21 mouse cellular contexts compared by ENCODE assay signal in genomic region chr6:24667829-24668228, GRCm38 (mm10).
"Had no signal": no experiment of that assay in that cellular context is flagged by ENCODE, and none has a peak within 500 bp of the region (broad histone marks: within the 10 kb centered on the region; RNA-seq: fewer than 3 reads in every experiment).

No protein-coding gene starts in this region.

- H3K9me3 ChIP-seq: heart, embryonic 12.5 days; hindbrain, embryonic 13.5 days; hindbrain, embryonic 15.5 days; limb, embryonic 13.5 days; limb, embryonic 15.5 days had no signal

- H3K4me3 ChIP-seq: heart, adult 2 months; heart, embryonic 12.5 days; hindbrain, embryonic 13.5 days; hindbrain, embryonic 15.5 days; limb, embryonic 13.5 days; limb, embryonic 15.5 days had no signal

- DNase-seq: forebrain, postnatal 0 days; gastrocnemius, postnatal 14 days; gastrocnemius, postnatal 36 days; heart, adult 11 months; heart, adult 2 months; heart, postnatal 14 days; heart, postnatal 36 days; kidney, adult 18-20 months; kidney, adult 8-10 months; kidney, postnatal 10 days; kidney, postnatal 25 days; layer of hippocampus, adult 9-11 months; layer of hippocampus, postnatal 36 days; left cerebral cortex, postnatal 4 days had no signal

- H3K4me2 ChIP-seq: heart, embryonic 12.5 days; hindbrain, embryonic 13.5 days; hindbrain, embryonic 15.5 days; limb, embryonic 13.5 days; limb, embryonic 15.5 days had no signal

- H3K27me3 ChIP-seq: heart, embryonic 12.5 days; hindbrain, embryonic 13.5 days; hindbrain, embryonic 15.5 days; limb, embryonic 13.5 days; limb, embryonic 15.5 days had no signal

- ATAC-seq: forebrain, postnatal 0 days; hindbrain, postnatal 0 days; intestine, embryonic 16.5 days had no signal

- H3K9ac ChIP-seq: forebrain, postnatal 0 days; heart, embryonic 12.5 days; hindbrain, embryonic 13.5 days; hindbrain, embryonic 15.5 days; limb, embryonic 13.5 days; limb, embryonic 15.5 days had no signal

- H3K36me3 ChIP-seq: heart, embryonic 12.5 days; hindbrain, embryonic 13.5 days; hindbrain, embryonic 15.5 days; limb, embryonic 13.5 days; limb, embryonic 15.5 days had no signal

- H3K27ac ChIP-seq: heart, adult 2 months; hindbrain, embryonic 13.5 days; hindbrain, embryonic 15.5 days; hindbrain, postnatal 0 days; limb, embryonic 13.5 days; limb, embryonic 15.5 days had no signal
